In genomic region chr10:7209691-7210455, GRCm38 (mm10) we compare ENCODE assay signal across 9 mouse cellular contexts. TPM values are rescaled to one million over a fixed set of nuclear protein-coding genes. Genes with fewer than 3 reads are reported as not detected.
DNase-seq lines count a peak whose midpoint lies in the region; ATAC-seq and TF ChIP-seq lines count a peak whose summit lies in the region.
"Had no signal": no experiment of that assay in that cellular context is flagged by ENCODE, and none has a peak within 500 bp of the region (broad histone marks: within the 10 kb centered on the region; RNA-seq: fewer than 3 reads in every experiment).

No protein-coding gene starts in this region.

- H3K79me3 ChIP-seq in C2C12 (ENCODE audit: low read depth), result peaks cover 62% of the 10 kb centered on the region

- H3K4me3 ChIP-seq in heart, adult 2 months, result peak overlapping the region; percentile 80
- H3K4me3 ChIP-seq in C2C12 (ENCODE audit: insufficient read depth, poor library complexity, severe bottlenecking), result peak overlapping the region; percentile 80
- peak overlapping the region; percentile 55; the same call in 1 of the 2 replicates for H3K4me3 ChIP-seq in forebrain, embryonic 15.5 days
- peak overlapping the region; percentile 76 for H3K4me3 ChIP-seq in liver, embryonic 12.5 days

- no peak for TF ChIP-seq EP300 in heart, adult 2 months (IDR thresholded peaks at IDR 0.05; ENCODE audit: insufficient read depth, low read depth, low read length)

- peaks cover 15% of the 10 kb centered on the region for H3K4me1 ChIP-seq in heart, adult 2 months (ENCODE audit: control insufficient read depth, insufficient read depth, low read length)
- H3K4me1 ChIP-seq in forebrain, embryonic 15.5 days, result peaks cover 20% of the 10 kb centered on the region
- H3K4me1 ChIP-seq in liver, embryonic 12.5 days, result peaks cover 83% of the 10 kb centered on the region

- peak in 1 of 2 experiments; percentile 16 for DNase-seq in heart, adult 2 months
- no peak for DNase-seq in heart, postnatal 4 days
- DNase-seq in left cerebral cortex, postnatal 10 days (ENCODE audit: extremely low spot score in 1 of 2, low spot score in 2 of 2), result no peak
- no peak for DNase-seq in retina, embryonic 14.5 days (ENCODE audit: low spot score)
- DNase-seq in layer of hippocampus, adult 9-11 months, result no peak

- peak overlapping the region; percentile 53 for H3ac ChIP-seq in C2C12 (ENCODE audit: control insufficient read depth, insufficient read length, low read depth)

- WGBS in heart, adult 2 months, result 44% methylated on average over 5 of the region's 5 CpGs
- 65% methylated on average over 5 of the region's 5 CpGs for WGBS in forebrain, embryonic 15.5 days
- 47% methylated on average over 5 of the region's 5 CpGs for WGBS in liver, embryonic 12.5 days (ENCODE audit: insufficient replicate concordance)

- H3K9me3 ChIP-seq in forebrain, embryonic 15.5 days, result no peaks in the 10 kb centered on the region
- H3K9me3 ChIP-seq in liver, embryonic 12.5 days (replicated peaks), result no peaks in the 10 kb centered on the region

- peak overlapping the region; percentile 97 for H3K9ac ChIP-seq in heart, adult 2 months (ENCODE audit: low read depth, low read length)
- H3K9ac ChIP-seq in forebrain, embryonic 15.5 days (replicated peaks), result no peak overlapping the region
- peak overlapping the region; percentile 78 for H3K9ac ChIP-seq in liver, embryonic 12.5 days

- TF ChIP-seq CTCF in heart, adult 2 months (IDR thresholded peaks at IDR 0.05), result no peak
- TF ChIP-seq CTCF in C2C12 (IDR thresholded peaks at IDR 0.05; ENCODE audit: control insufficient read depth, insufficient read depth, insufficient read length), result no peak

- peak overlapping the region; percentile 99 for H3K27ac ChIP-seq in heart, adult 2 months
- H3K27ac ChIP-seq in forebrain, embryonic 15.5 days (replicated peaks), result no peak overlapping the region
- no peak overlapping the region for H3K27ac ChIP-seq in liver, embryonic 12.5 days

- H3K36me3 ChIP-seq in heart, adult 2 months (ENCODE audit: control insufficient read depth, insufficient read depth, low read length), result peaks cover 8% of the 10 kb centered on the region; the same call in 1 of the 2 replicates
- H3K36me3 ChIP-seq in C2C12 (ENCODE audit: control insufficient read depth, insufficient read depth), result peaks cover 18% of the 10 kb centered on the region
- H3K36me3 ChIP-seq in forebrain, embryonic 15.5 days, result no peaks in the 10 kb centered on the region
- no peaks in the 10 kb centered on the region for H3K36me3 ChIP-seq in liver, embryonic 12.5 days

- H3K4me2 ChIP-seq in forebrain, embryonic 15.5 days (replicated peaks), result peak overlapping the region; percentile 90
- peak overlapping the region; percentile 98 for H3K4me2 ChIP-seq in liver, embryonic 12.5 days

- TF ChIP-seq POLR2A in heart, adult 2 months (IDR thresholded peaks at IDR 0.05; ENCODE audit: insufficient read depth, low read depth, low read length), result no peak

- H3K27me3 ChIP-seq in heart, adult 2 months (ENCODE audit: control insufficient read depth, insufficient read depth, low read length), result no peaks in the 10 kb centered on the region
- H3K27me3 ChIP-seq in C2C12 (ENCODE audit: control insufficient read depth, insufficient read depth, insufficient read length), result no peaks in the 10 kb centered on the region
- H3K27me3 ChIP-seq in forebrain, embryonic 15.5 days, result no peaks in the 10 kb centered on the region
- no peaks in the 10 kb centered on the region for H3K27me3 ChIP-seq in liver, embryonic 12.5 days (replicated peaks)
- H3K27me3 ChIP-seq: CH12.LX had no signal

- no peak for ATAC-seq in forebrain, embryonic 15.5 days (replicated peaks)
- ATAC-seq in liver, embryonic 12.5 days, result no peak

- intact Hi-C loops in heart, adult 2 months (cut with DNase I), result loop anchor here (2.0 to 5.0 kb wide), 6 partner anchors 53 to 133 kb away; no protein-coding TSS in a partner anchor
- intact Hi-C loops in left cerebral cortex, postnatal 10 days (cut with DNase I), result no loop called here

- peaks cover 5% of the 10 kb centered on the region for H3K79me2 ChIP-seq in heart, adult 2 months (replicated peaks; ENCODE audit: control insufficient read depth, insufficient read depth, low read length)
- H3K79me2 ChIP-seq in C2C12 (ENCODE audit: control insufficient read depth, insufficient read depth), result peaks cover 71% of the 10 kb centered on the region

TF ChIP-seq in C2C12, 6 proteins besides CTCF, POLR2A, EP300 and RAD21:
- TF ChIP-seq MYOD1 (IDR thresholded peaks at IDR 0.05; ENCODE audit: control insufficient read depth, insufficient read length, low read depth) (no peak), MYOG (IDR thresholded peaks at IDR 0.05; ENCODE audit: control insufficient read depth, extremely low read depth, insufficient read length) (no peak), CEBPB (IDR thresholded peaks at IDR 0.05; ENCODE audit: low read depth) (no peak), FOSL1 (IDR thresholded peaks at IDR 0.05; ENCODE audit: insufficient read depth, low read length, poor library complexity, severe bottlenecking) (no peak), USF1 (IDR thresholded peaks at IDR 0.05; ENCODE audit: low read depth) (no peak), MAX (IDR thresholded peaks at IDR 0.05) (no peak)

RNA-seq across cellular contexts. Expression of gene Cnksr3, which starts 2.2 kb away (rescaled TPM):
- total RNA-seq in heart, adult 2 months (2021), result 10 to 100 TPM; 22.2 to 28.3 TPM
- polyA plus RNA-seq in heart, adult 2 months (2012; rRNA removed), result 9.3 and 10.4 TPM in 2 replicates
- 10 to 100 TPM; 25.7 to 28.7 TPM for total RNA-seq in heart, postnatal 4 days (2021)
- 15.1 TPM for polyA plus RNA-seq in C2C12 (2012; fragmentation: generic; extraction: Trizol)
- polyA plus RNA-seq in forebrain, embryonic 15.5 days (2015; fragmentation: Nextera tagmentation; extraction: Ambion mirVana), result 3.1 and 3.5 TPM in 2 replicates
- 4.8 and 5.3 TPM in 2 replicates for polyA plus RNA-seq in liver, embryonic 12.5 days (2016; fragmentation: Nextera tagmentation; extraction: Ambion mirVana)
- total RNA-seq in left cerebral cortex, postnatal 10 days (2021), result 1 to 10 TPM; 5.4 to 7.8 TPM
